Mouse (Mus musculus) small intestine, adult 2 months (tissue): ENCODE results near the gene Rcan1. TPM values are rescaled to one million over a fixed set of nuclear protein-coding genes. Genes with fewer than 3 reads are reported as not detected.

Experiments
- H3K27ac ChIP-seq: fragments of 200-500 bp; 2 replicates; pipeline ENCODE4 v1.5.1; 2012; ENCODE audit warnings: low read depth, low read length, control low read depth, inconsistent platforms; ENCODE audit not compliant: insufficient read depth
- H3K27me3 ChIP-seq: fragments of 200-500 bp; 2 replicates; pipeline ENCODE4 v1.6.1; 2012; ENCODE audit warnings: mild to moderate bottlenecking, moderate library complexity, low read length, inconsistent platforms; ENCODE audit not compliant: control insufficient read depth, insufficient read depth
- H3K36me3 ChIP-seq: fragments of 200-500 bp; 2 replicates; pipeline ENCODE4 v1.6.1; 2012; ENCODE audit warnings: mild to moderate bottlenecking, low read length, control low read depth, inconsistent platforms; ENCODE audit not compliant: control insufficient read depth, insufficient read depth
- H3K4me1 ChIP-seq: fragments of 200-500 bp; 2 replicates; pipeline ENCODE4 v1.6.1; 2012; ENCODE audit warnings: low read length, inconsistent platforms, mixed read lengths; ENCODE audit not compliant: control insufficient read depth, insufficient read depth, insufficient read length
- H3K4me3 ChIP-seq: fragments of 200-500 bp; 2 replicates; pipeline ENCODE4 v1.5.1; 2012; ENCODE audit warnings: low read depth, mild to moderate bottlenecking, control low read depth, inconsistent platforms, low read length, moderate library complexity
- CTCF ChIP-seq: fragments of 200-500 bp; IDR thresholded peaks from 2 replicates; pipeline ENCODE4 v1.5.1; 2012; ENCODE audit warnings: low read depth, mild to moderate bottlenecking, control low read depth, inconsistent platforms, low read length, moderate library complexity, mixed read lengths; ENCODE audit not compliant: insufficient replicate concordance, insufficient read length; ENCODE audit errors: extremely low read depth
- POLR2A ChIP-seq: fragments of 200-500 bp; IDR thresholded peaks from 2 replicates; pipeline ENCODE4 v1.6.1; 2012; ENCODE audit warnings: low read depth, mild to moderate bottlenecking, control low read depth, inconsistent platforms, low read length, moderate library complexity
- WGBS: fragments of 180-500 bp; shearing (Covaris S2); methylation state at CpG from one replicate; pipeline ENCODE4 v1.1.7; 2018; 5-methylcytosine and 5-hydroxymethylcytosine counted together
- polyA plus RNA-seq: library from polyadenylated mRNA; depleted of rRNA; stranded (reverse); fragments of >200 nt; gene quantifications from 2 replicates; pipeline ENCODE4 v1.2.3, GENCODE M21; 2012

Gene Rcan1
- polyA plus RNA-seq, 1 experiment: 9.7 TPM

- H3K27me3 ChIP-seq: no peaks in the 10 kb centered on the region
- H3K4me1 ChIP-seq: peaks cover 3% of the 10 kb centered on the region; the same call in 1 of the 2 replicates
- H3K27ac ChIP-seq: no peak overlapping the region
- no peak overlapping the region for H3K4me3 ChIP-seq
- H3K36me3 ChIP-seq: no peaks in the 10 kb centered on the region
- no peak for TF ChIP-seq CTCF
- no peak for TF ChIP-seq POLR2A
These were observed 87.3 kb downstream of the Rcan1 start for GRCm38 (mm10) chr16:92383412-92383811.

- H3K27ac ChIP-seq: no peak overlapping the region
- peaks cover 3% of the 10 kb centered on the region; the same call in 1 of the 2 replicates for H3K4me1 ChIP-seq
- no peaks in the 10 kb centered on the region for H3K27me3 ChIP-seq
- 65% methylated on average over 6 of the region's 6 CpGs for WGBS
- H3K4me3 ChIP-seq: no peak overlapping the region
- no peaks in the 10 kb centered on the region for H3K36me3 ChIP-seq
- TF ChIP-seq CTCF (no peak), POLR2A (no peak)
These were observed 88.2 kb downstream of the Rcan1 start for GRCm38 (mm10) chr16:92382508-92382907.

- no peak for TF ChIP-seq POLR2A
- no peak for TF ChIP-seq CTCF
- Histone ChIP-seq H3K27me3 (no peaks in the 10 kb centered on the region), H3K27ac (no peak overlapping the region), H3K36me3 (no peaks in the 10 kb centered on the region), H3K4me3 (no peak overlapping the region), H3K4me1 (peaks cover 3% of the 10 kb centered on the region; the same call in 1 of the 2 replicates)
- WGBS: 38% methylated on average over 6 of the region's 6 CpGs
These were observed 89.6 kb downstream of the Rcan1 start for GRCm38 (mm10) chr16:92381092-92381491.

GRCm38 (mm10) chr16:92376976-92377375, 93.7 kb downstream of the Rcan1 start:
- Histone ChIP-seq H3K4me3 (no peak overlapping the region), H3K4me1 (peaks cover 3% of the 10 kb centered on the region; the same call in 1 of the 2 replicates), H3K27ac (no peak overlapping the region), H3K36me3 (no peaks in the 10 kb centered on the region), H3K27me3 (no peaks in the 10 kb centered on the region)
- no peak for TF ChIP-seq CTCF
- no peak for TF ChIP-seq POLR2A
- 87% methylated on average over 6 of the region's 6 CpGs for WGBS

- TF ChIP-seq POLR2A (no peak), CTCF (no peak)
These were observed 99.0 kb downstream of the Rcan1 start for GRCm38 (mm10) chr16:92371623-92372022.

GRCm38 (mm10) chr16:92369260-92369659, 101.4 kb downstream of the Rcan1 start:
- no peak overlapping the region for H3K4me3 ChIP-seq
- no peaks in the 10 kb centered on the region for H3K4me1 ChIP-seq
- H3K27ac ChIP-seq: no peak overlapping the region
- H3K27me3 ChIP-seq: no peaks in the 10 kb centered on the region
- TF ChIP-seq CTCF: no peak
- no peak for TF ChIP-seq POLR2A
- H3K36me3 ChIP-seq: no peaks in the 10 kb centered on the region
- WGBS: 16% methylated on average over 2 of the region's 2 CpGs

More at GRCm38 (mm10) chr16:92371623-92372022, 99.0 kb downstream of the Rcan1 start:
- no peak overlapping the region for H3K27ac ChIP-seq
- H3K36me3 ChIP-seq: no peaks in the 10 kb centered on the region
- 52% methylated on average over 5 of the region's 5 CpGs for WGBS
- no peaks in the 10 kb centered on the region for H3K4me1 ChIP-seq
- H3K27me3 ChIP-seq: no peaks in the 10 kb centered on the region
- no peak overlapping the region for H3K4me3 ChIP-seq

GRCm38 (mm10) chr16:92365477-92365876, 105.2 kb downstream of the Rcan1 start:
- 66% methylated on average over 7 of the region's 7 CpGs for WGBS

More at GRCm38 (mm10) chr16:92365477-92365876, 105.2 kb downstream of the Rcan1 start:
- no peaks in the 10 kb centered on the region for H3K27me3 ChIP-seq
- no peaks in the 10 kb centered on the region for H3K4me1 ChIP-seq
- no peaks in the 10 kb centered on the region for H3K36me3 ChIP-seq
- TF ChIP-seq POLR2A (no peak), CTCF (no peak)
- H3K4me3 ChIP-seq: no peak overlapping the region
- H3K27ac ChIP-seq: no peak overlapping the region
